Mouse (Mus musculus) ES-Bruce4 (cell line): ENCODE measurements around the gene Cers2. TPM values are rescaled to one million over a fixed set of nuclear protein-coding genes. Genes with fewer than 3 reads are reported as not detected.
"Not testable (repeated sequence)": the region's sequence is repeated elsewhere in the genome, so short reads cannot be mapped to it uniquely, and the experiment has no call there.

Experiments used
- H3K27ac ChIP-seq: 2 replicates; pipeline ENCODE4 v1.5.1; 2012; ENCODE audit warnings: low read length, inconsistent platforms; ENCODE audit not compliant: insufficient read depth
- H3K27me3 ChIP-seq: 2 replicates; pipeline ENCODE4 v1.6.1; 2012; ENCODE audit warnings: mild to moderate bottlenecking, low read length, inconsistent platforms; ENCODE audit not compliant: control insufficient read depth, poor library complexity, insufficient read depth, severe bottlenecking
- H3K36me3 ChIP-seq: 2 replicates; pipeline ENCODE4 v1.6.1; 2012; ENCODE audit warnings: inconsistent platforms, mild to moderate bottlenecking, low read length, moderate library complexity; ENCODE audit not compliant: control insufficient read depth, poor library complexity, insufficient read depth, severe bottlenecking
- H3K4me1 ChIP-seq: one replicate; pipeline ENCODE4 v1.8.1; 2011; ENCODE audit warnings: low read length; ENCODE audit not compliant: control insufficient read depth, insufficient read depth
- H3K4me3 ChIP-seq: 2 replicates; pipeline ENCODE4 v1.5.1; 2011; ENCODE audit warnings: low read depth, mild to moderate bottlenecking, low read length
- H3K9ac ChIP-seq: 2 replicates; pipeline ENCODE4 v1.6.1; 2012; ENCODE audit warnings: low read depth, mild to moderate bottlenecking, inconsistent platforms; ENCODE audit not compliant: poor library complexity, severe bottlenecking
- H3K9me3 ChIP-seq: replicated peaks from 2 replicates; pipeline ENCODE4 v1.6.1; 2012; ENCODE audit warnings: mild to moderate bottlenecking, low read length, inconsistent platforms; ENCODE audit not compliant: control insufficient read depth, poor library complexity, insufficient read depth, severe bottlenecking
- CTCF ChIP-seq: IDR thresholded peaks from one replicate; pipeline ENCODE4 v1.8.1; 2011; ENCODE audit warnings: low read depth, low read length
- EP300 ChIP-seq: IDR thresholded peaks from 2 replicates; pipeline ENCODE4 v1.6.1; 2011; ENCODE audit warnings: low read depth, low read length; ENCODE audit not compliant: insufficient read depth
- POLR2A ChIP-seq: IDR thresholded peaks from one replicate; pipeline ENCODE4 v1.8.1; 2011; ENCODE audit warnings: low read length; ENCODE audit not compliant: insufficient read depth
- polyA plus RNA-seq: library from polyadenylated mRNA; stranded (reverse); fragments of >200 nt; gene quantifications from 2 replicates; pipeline ENCODE4 v1.2.4, GENCODE M21; 2011; ENCODE audit warnings: low read depth; ENCODE audit not compliant: missing spikeins, insufficient read depth, insufficient read length

Cers2 gene
- polyA plus RNA-seq, 1 experiment, result 99.9 TPM

DNA sequence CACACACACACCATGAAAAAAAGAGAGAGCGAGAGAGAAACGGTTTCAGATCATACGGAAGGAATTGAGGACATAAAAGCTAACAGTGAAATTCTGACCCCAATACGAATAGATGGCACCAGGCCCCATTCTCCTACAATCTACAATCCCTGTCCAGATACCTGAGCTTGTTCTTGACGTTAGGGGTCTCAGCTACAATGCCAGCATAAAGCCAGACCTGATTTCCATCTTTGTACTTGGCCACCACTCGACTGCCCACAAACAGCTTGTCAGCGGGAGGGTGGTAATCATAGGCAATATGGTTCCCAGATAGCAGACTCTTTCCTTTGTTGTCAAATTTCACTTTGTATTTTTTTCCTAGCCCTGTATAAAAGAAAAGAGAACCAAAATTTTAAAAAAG, 31.9 kb downstream of the Cers2 start:
- Histone ChIP-seq H3K27ac (no peak overlapping the region), H3K4me3 (no peak overlapping the region), H3K9ac (no peak overlapping the region), H3K4me1 (no peaks in the 10 kb centered on the region), H3K9me3 (0 out of 2 replicates have a peak, but pooled peaks cover 3% of the 10 kb centered on the region), H3K36me3 (peaks cover 74% of the 10 kb centered on the region), H3K27me3 (no peaks in the 10 kb centered on the region)
- no peak for TF ChIP-seq CTCF
- no peak for TF ChIP-seq POLR2A
- TF ChIP-seq EP300, result no peak

- H3K9me3 ChIP-seq, H3K27ac ChIP-seq, H3K4me3 ChIP-seq, H3K9ac ChIP-seq, H3K4me1 ChIP-seq, H3K27me3 ChIP-seq: not testable (repeated sequence)
- peaks cover 69% of the 10 kb centered on the region for H3K36me3 ChIP-seq
Measured at GRCm38 (mm10) chr3:95348343-95348742, 33.8 kb downstream of the Cers2 start.

DNA sequence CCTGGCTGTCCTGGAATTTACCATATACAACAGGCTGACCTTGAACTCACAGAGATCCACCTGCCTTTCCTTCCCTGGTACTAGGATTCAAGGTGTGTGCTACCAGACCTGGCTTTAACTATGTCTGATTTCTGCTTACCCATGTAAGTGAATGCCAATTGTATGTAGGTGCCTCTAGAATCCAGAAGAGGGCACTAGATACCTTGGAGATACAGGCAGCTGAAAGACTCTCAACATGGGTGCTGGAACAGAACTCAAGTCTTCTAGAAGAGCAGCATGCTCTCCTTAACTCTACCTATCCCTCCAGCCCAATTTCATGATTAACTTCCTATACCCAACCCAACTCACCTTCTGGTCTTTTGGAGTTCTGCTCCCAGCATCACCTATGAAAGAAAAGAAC, 34.9 kb downstream of the Cers2 start:
- peak overlapping the region; percentile 31; the same call in 1 of the 2 replicates for H3K27ac ChIP-seq
- no peaks in the 10 kb centered on the region for H3K4me1 ChIP-seq
- no peak overlapping the region for H3K9ac ChIP-seq
- TF ChIP-seq EP300 (no peak), CTCF (peak; percentile 4), POLR2A (no peak)
- peaks cover 71% of the 10 kb centered on the region for H3K36me3 ChIP-seq
- H3K4me3 ChIP-seq, result no peak overlapping the region
- no peaks in the 10 kb centered on the region for H3K9me3 ChIP-seq
- H3K27me3 ChIP-seq, result no peaks in the 10 kb centered on the region

DNA sequence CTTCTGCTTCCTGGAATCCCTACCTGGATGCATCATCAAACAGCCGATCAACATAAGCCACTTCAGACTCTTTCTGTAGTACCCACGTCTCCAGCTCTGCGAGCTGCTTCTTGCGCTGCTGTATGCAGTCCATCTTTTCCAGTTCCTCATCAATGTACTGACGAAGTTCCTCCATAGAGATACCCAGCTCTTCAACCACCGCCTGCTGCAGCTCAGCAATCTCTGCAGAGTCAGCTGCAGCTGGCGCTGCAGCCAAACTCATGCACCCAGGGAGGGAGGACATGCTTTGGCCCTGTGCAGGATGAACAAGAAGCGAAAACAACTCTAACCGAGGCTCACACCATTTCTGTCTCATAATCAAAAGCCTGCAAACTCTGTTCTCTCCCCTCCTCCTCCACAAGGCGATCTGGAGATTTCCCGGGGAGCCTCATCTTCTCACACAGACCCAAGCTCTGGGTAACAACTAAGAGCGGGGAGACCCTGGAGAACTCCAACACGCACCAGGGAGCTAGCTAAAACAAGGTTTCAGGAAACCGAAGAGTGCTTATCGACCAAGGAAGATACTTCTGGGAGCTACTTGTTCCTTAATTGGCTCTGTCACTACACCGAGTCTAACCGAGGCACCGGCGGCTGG, 41.4 kb downstream of the Cers2 start:
- peak overlapping the region; percentile 71 for H3K4me3 ChIP-seq
- H3K36me3 ChIP-seq, result peaks cover 23% of the 10 kb centered on the region
- H3K27ac ChIP-seq, H3K27me3 ChIP-seq, H3K4me1 ChIP-seq, H3K9me3 ChIP-seq: not testable (repeated sequence)
- H3K9ac ChIP-seq, result peak overlapping the region; percentile 86

DNA sequence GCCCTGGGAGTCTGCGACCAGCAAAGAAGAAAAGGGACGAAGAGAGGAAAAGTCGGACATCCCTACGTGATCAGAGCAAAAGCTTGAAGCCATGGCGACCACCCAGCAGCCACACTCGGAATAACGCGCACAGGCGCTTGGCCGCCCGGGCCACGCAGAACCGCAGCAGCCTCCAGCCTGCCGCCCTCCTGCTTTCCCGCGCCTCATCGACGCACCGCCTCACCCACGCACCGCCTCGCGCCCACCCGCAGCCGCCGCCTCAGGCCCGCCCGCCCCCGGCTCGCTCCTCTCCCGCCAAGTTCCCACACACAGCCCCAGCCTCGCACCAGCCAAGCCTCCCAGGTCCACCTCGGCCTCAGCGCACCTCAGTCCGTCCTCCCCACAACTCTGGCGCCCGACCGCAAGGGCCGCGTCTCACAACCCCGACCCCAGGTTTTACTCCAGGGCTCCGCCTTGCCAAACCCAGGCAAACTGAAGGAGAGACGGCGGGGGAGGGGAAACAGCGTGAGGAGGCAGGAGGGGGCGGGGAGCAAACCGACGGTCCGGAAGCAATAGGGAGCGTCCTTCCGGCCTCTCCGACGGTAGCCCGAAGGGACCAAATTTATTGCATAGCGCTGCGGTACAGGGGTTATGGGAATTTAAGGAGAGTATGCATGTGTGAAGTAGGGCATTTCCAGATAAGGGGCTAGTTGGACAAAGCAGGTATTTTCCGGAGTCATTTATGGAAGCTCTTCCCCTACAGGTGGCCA, 42.3 kb downstream of the Cers2 start, which contains the start of gene Setdb1:
Gene Setdb1 (minus strand): TSS at position 502 of the 749 bp plus-strand sequence.
- not testable (repeated sequence) for H3K4me1 ChIP-seq, H3K9me3 ChIP-seq, H3K27me3 ChIP-seq
- Histone ChIP-seq H3K36me3 (peaks cover 20% of the 10 kb centered on the region), H3K9ac (peak within 1 kb of the TSS; percentile 86), H3K27ac (peak within 1 kb of the TSS; percentile 3; the same call in 1 of the 2 replicates), H3K4me3 (peak within 1 kb of the TSS; percentile 98)
- 0 out of 2 replicates have a peak, but pooled peaks have one; percentile 43 for TF ChIP-seq EP300

DNA sequence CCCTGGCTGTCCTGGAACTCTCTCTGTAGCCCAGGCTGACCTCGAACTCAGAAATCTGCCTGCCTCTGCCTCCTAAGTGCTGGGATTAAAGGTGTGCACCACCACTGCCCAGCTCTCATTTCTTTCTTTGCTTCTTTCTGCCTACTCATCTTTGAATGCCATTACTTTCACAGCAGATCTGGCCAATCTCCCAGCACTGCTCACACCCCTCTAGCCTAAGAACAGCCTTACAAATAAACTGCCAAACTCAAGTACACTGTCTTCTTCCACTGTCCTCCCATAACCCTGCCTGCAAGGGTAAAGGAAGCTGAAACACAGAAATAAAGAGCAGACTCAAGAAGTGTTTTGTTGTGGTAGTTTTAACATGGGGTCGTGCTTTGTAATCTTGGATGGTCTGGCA, 43.2 kb downstream of the Cers2 start:
- no peak for TF ChIP-seq EP300
- Histone ChIP-seq H3K27ac (no peak overlapping the region), H3K27me3 (no peaks in the 10 kb centered on the region)

GRCm38 (mm10) chr3:95360276-95360675, 45.7 kb downstream of the Cers2 start:
- not testable (repeated sequence) for H3K27me3 ChIP-seq, H3K4me1 ChIP-seq, H3K36me3 ChIP-seq

More for the DNA sequence above, 43.2 kb downstream of the Cers2 start:
- H3K36me3 ChIP-seq, result peaks cover 18% of the 10 kb centered on the region
- H3K4me3 ChIP-seq, result no peak overlapping the region
- no peaks in the 10 kb centered on the region for H3K9me3 ChIP-seq
- H3K9ac ChIP-seq, result peak overlapping the region; percentile 80; the same call in 1 of the 2 replicates
- no peaks in the 10 kb centered on the region for H3K4me1 ChIP-seq

More at GRCm38 (mm10) chr3:95360276-95360675, 45.7 kb downstream of the Cers2 start:
- H3K4me3 ChIP-seq, H3K9ac ChIP-seq, H3K27ac ChIP-seq, H3K9me3 ChIP-seq: not testable (repeated sequence)
